Mouse (Mus musculus): ENCODE results near the gene Slc4a4. TPM values are rescaled to one million over a fixed set of nuclear protein-coding genes. Genes with fewer than 3 reads are reported as not detected.

Slc4a4 gene
- polyA plus RNA-seq, 1 experiment from 2014 or later, result 2.6 TPM

- H3K9me3 ChIP-seq (replicated peaks; ENCODE audit: control insufficient read depth, low read length), result no peaks in the 10 kb centered on the region
- 93% methylated on average over 4 of the region's 4 CpGs for WGBS
- H3K4me1 ChIP-seq (ENCODE audit: control insufficient read depth, insufficient read depth, low read length), result no peaks in the 10 kb centered on the region
- no peak for ATAC-seq (ENCODE audit: insufficient read depth, low FRiP score)
- no peak overlapping the region for H3K4me2 ChIP-seq (ENCODE audit: low read depth, low read length)
- no peak overlapping the region for H3K27ac ChIP-seq (ENCODE audit: low read length)
- no peak overlapping the region for H3K4me3 ChIP-seq (replicated peaks; ENCODE audit: low read length)
- H3K9ac ChIP-seq (ENCODE audit: low read length), result no peak overlapping the region
- H3K36me3 ChIP-seq (ENCODE audit: control insufficient read depth, insufficient read depth, low read length), result no peaks in the 10 kb centered on the region
- H3K27me3 ChIP-seq (ENCODE audit: control insufficient read depth, insufficient read depth, low read length), result no peaks in the 10 kb centered on the region
These were observed 141.0 kb downstream of the Slc4a4 start for GRCm38 (mm10) chr5:89027518-89028085.

GRCm38 (mm10) chr5:89032647-89033046 lies 146.0 kb downstream of the Slc4a4 start:
- H3K9me3 ChIP-seq (replicated peaks; ENCODE audit: control insufficient read depth, low read length), result no peaks in the 10 kb centered on the region
- no peaks in the 10 kb centered on the region for H3K27me3 ChIP-seq (ENCODE audit: control insufficient read depth, insufficient read depth, low read length)
- WGBS, result 79% methylated on average over 8 of the region's 8 CpGs
- no peak overlapping the region for H3K9ac ChIP-seq (ENCODE audit: low read length)
- ATAC-seq (ENCODE audit: insufficient read depth, low FRiP score), result no peak
- no peak overlapping the region for H3K4me2 ChIP-seq (ENCODE audit: low read depth, low read length)
- H3K27ac ChIP-seq (ENCODE audit: low read length), result no peak overlapping the region
- H3K4me1 ChIP-seq (ENCODE audit: control insufficient read depth, insufficient read depth, low read length), result no peaks in the 10 kb centered on the region
- no peak overlapping the region for H3K4me3 ChIP-seq (replicated peaks; ENCODE audit: low read length)
- H3K36me3 ChIP-seq (ENCODE audit: control insufficient read depth, insufficient read depth, low read length), result no peaks in the 10 kb centered on the region

GRCm38 (mm10) chr5:89033256-89033655 lies 146.6 kb downstream of the Slc4a4 start:
- H3K4me1 ChIP-seq (ENCODE audit: control insufficient read depth, insufficient read depth, low read length), result no peaks in the 10 kb centered on the region
- no peak overlapping the region for H3K9ac ChIP-seq (ENCODE audit: low read length)
- no peaks in the 10 kb centered on the region for H3K27me3 ChIP-seq (ENCODE audit: control insufficient read depth, insufficient read depth, low read length)
- no peak overlapping the region for H3K4me3 ChIP-seq (replicated peaks; ENCODE audit: low read length)
- no peaks in the 10 kb centered on the region for H3K9me3 ChIP-seq (replicated peaks; ENCODE audit: control insufficient read depth, low read length)
- no peaks in the 10 kb centered on the region for H3K36me3 ChIP-seq (ENCODE audit: control insufficient read depth, insufficient read depth, low read length)
- H3K4me2 ChIP-seq (ENCODE audit: low read depth, low read length), result no peak overlapping the region
- 74% methylated on average over 4 of the region's 4 CpGs for WGBS
- ATAC-seq (ENCODE audit: insufficient read depth, low FRiP score), result no peak
- H3K27ac ChIP-seq (ENCODE audit: low read length), result no peak overlapping the region

- no peaks in the 10 kb centered on the region for H3K4me1 ChIP-seq (ENCODE audit: control insufficient read depth, insufficient read depth, low read length)
- no peak overlapping the region for H3K4me3 ChIP-seq (replicated peaks; ENCODE audit: low read length)
- H3K27ac ChIP-seq (ENCODE audit: low read length), result no peak overlapping the region
- no peak for ATAC-seq (ENCODE audit: insufficient read depth, low FRiP score)
- H3K9ac ChIP-seq (ENCODE audit: low read length), result no peak overlapping the region
- H3K4me2 ChIP-seq (ENCODE audit: low read depth, low read length), result no peak overlapping the region
- WGBS, result 49% methylated on average over 5 of the region's 5 CpGs
- H3K27me3 ChIP-seq (ENCODE audit: control insufficient read depth, insufficient read depth, low read length), result no peaks in the 10 kb centered on the region
- no peaks in the 10 kb centered on the region for H3K9me3 ChIP-seq (replicated peaks; ENCODE audit: control insufficient read depth, low read length)
- H3K36me3 ChIP-seq (ENCODE audit: control insufficient read depth, insufficient read depth, low read length), result no peaks in the 10 kb centered on the region
These were observed 149.5 kb downstream of the Slc4a4 start for GRCm38 (mm10) chr5:89036147-89036546.

GRCm38 (mm10) chr5:89040814-89041213 lies 154.2 kb downstream of the Slc4a4 start:
- H3K4me3 ChIP-seq (replicated peaks; ENCODE audit: low read length), result no peak overlapping the region
- no peak overlapping the region for H3K4me2 ChIP-seq (ENCODE audit: low read depth, low read length)
- no peaks in the 10 kb centered on the region for H3K9me3 ChIP-seq (replicated peaks; ENCODE audit: control insufficient read depth, low read length)
- no peaks in the 10 kb centered on the region for H3K4me1 ChIP-seq (ENCODE audit: control insufficient read depth, insufficient read depth, low read length)
- no peak overlapping the region for H3K27ac ChIP-seq (ENCODE audit: low read length)
- no peaks in the 10 kb centered on the region for H3K36me3 ChIP-seq (ENCODE audit: control insufficient read depth, insufficient read depth, low read length)
- ATAC-seq (ENCODE audit: insufficient read depth, low FRiP score), result no peak
- no peaks in the 10 kb centered on the region for H3K27me3 ChIP-seq (ENCODE audit: control insufficient read depth, insufficient read depth, low read length)
- H3K9ac ChIP-seq (ENCODE audit: low read length), result no peak overlapping the region
- WGBS, result 60% methylated on average over 3 of the region's 3 CpGs

- no peak for ATAC-seq (ENCODE audit: insufficient read depth, low FRiP score)
- H3K4me2 ChIP-seq (ENCODE audit: low read depth, low read length), result no peak overlapping the region
- H3K9me3 ChIP-seq (replicated peaks; ENCODE audit: control insufficient read depth, low read length), result no peaks in the 10 kb centered on the region
These were observed 157.2 kb downstream of the Slc4a4 start for GRCm38 (mm10) chr5:89043846-89044245.

GRCm38 (mm10) chr5:89044801-89045200 lies 158.2 kb downstream of the Slc4a4 start:
- no peak overlapping the region for H3K4me3 ChIP-seq (replicated peaks; ENCODE audit: low read length)
- no peak overlapping the region for H3K9ac ChIP-seq (ENCODE audit: low read length)
- no peaks in the 10 kb centered on the region for H3K36me3 ChIP-seq (ENCODE audit: control insufficient read depth, insufficient read depth, low read length)
- H3K9me3 ChIP-seq (replicated peaks; ENCODE audit: control insufficient read depth, low read length), result no peaks in the 10 kb centered on the region
- no peak overlapping the region for H3K27ac ChIP-seq (ENCODE audit: low read length)
- 82% methylated on average over 5 of the region's 5 CpGs for WGBS
- H3K4me2 ChIP-seq (ENCODE audit: low read depth, low read length), result no peak overlapping the region
- H3K27me3 ChIP-seq (ENCODE audit: control insufficient read depth, insufficient read depth, low read length), result no peaks in the 10 kb centered on the region
- no peak for ATAC-seq (ENCODE audit: insufficient read depth, low FRiP score)
- H3K4me1 ChIP-seq (ENCODE audit: control insufficient read depth, insufficient read depth, low read length), result no peaks in the 10 kb centered on the region

More at GRCm38 (mm10) chr5:89043846-89044245, 157.2 kb downstream of the Slc4a4 start:
- Histone ChIP-seq H3K36me3 (ENCODE audit: control insufficient read depth, insufficient read depth, low read length) (no peaks in the 10 kb centered on the region), H3K4me3 (replicated peaks; ENCODE audit: low read length) (no peak overlapping the region), H3K27ac (ENCODE audit: low read length) (no peak overlapping the region), H3K4me1 (ENCODE audit: control insufficient read depth, insufficient read depth, low read length) (no peaks in the 10 kb centered on the region), H3K9ac (ENCODE audit: low read length) (no peak overlapping the region), H3K27me3 (ENCODE audit: control insufficient read depth, insufficient read depth, low read length) (no peaks in the 10 kb centered on the region)
- 32% methylated on average over 5 of the region's 5 CpGs for WGBS

GRCm38 (mm10) chr5:89051577-89051976 lies 165.0 kb downstream of the Slc4a4 start:
- no peaks in the 10 kb centered on the region for H3K36me3 ChIP-seq (ENCODE audit: control insufficient read depth, insufficient read depth, low read length)
- no peak overlapping the region for H3K4me2 ChIP-seq (ENCODE audit: low read depth, low read length)
- H3K4me3 ChIP-seq (replicated peaks; ENCODE audit: low read length), result no peak overlapping the region
- no peak overlapping the region for H3K27ac ChIP-seq (ENCODE audit: low read length)
- 76% methylated on average over 5 of the region's 5 CpGs for WGBS
- no peak for ATAC-seq (ENCODE audit: insufficient read depth, low FRiP score)
- no peaks in the 10 kb centered on the region for H3K27me3 ChIP-seq (ENCODE audit: control insufficient read depth, insufficient read depth, low read length)
- no peaks in the 10 kb centered on the region for H3K4me1 ChIP-seq (ENCODE audit: control insufficient read depth, insufficient read depth, low read length)
- H3K9me3 ChIP-seq (replicated peaks; ENCODE audit: control insufficient read depth, low read length), result no peaks in the 10 kb centered on the region
- no peak overlapping the region for H3K9ac ChIP-seq (ENCODE audit: low read length)

- Histone ChIP-seq H3K4me2 (ENCODE audit: low read depth, low read length) (no peak overlapping the region), H3K36me3 (ENCODE audit: control insufficient read depth, insufficient read depth, low read length) (no peaks in the 10 kb centered on the region), H3K4me3 (replicated peaks; ENCODE audit: low read length) (no peak overlapping the region), H3K27ac (ENCODE audit: low read length) (no peak overlapping the region), H3K4me1 (ENCODE audit: control insufficient read depth, insufficient read depth, low read length) (no peaks in the 10 kb centered on the region), H3K27me3 (ENCODE audit: control insufficient read depth, insufficient read depth, low read length) (no peaks in the 10 kb centered on the region), H3K9me3 (replicated peaks; ENCODE audit: control insufficient read depth, low read length) (no peaks in the 10 kb centered on the region), H3K9ac (ENCODE audit: low read length) (no peak overlapping the region)
- WGBS, result 94% methylated on average over 5 of the region's 5 CpGs
- ATAC-seq (ENCODE audit: insufficient read depth, low FRiP score), result no peak
These were observed 165.6 kb downstream of the Slc4a4 start for GRCm38 (mm10) chr5:89052230-89052629.

Measured in stomach, embryonic 16.5 days (tissue).